Mouse (Mus musculus): Measurements from ENCODE around the gene Pax6. TPM values are rescaled to one million over a fixed set of nuclear protein-coding genes. Genes with fewer than 3 reads are reported as not detected.

Gene Pax6
- polyA plus RNA-seq, 1 experiment = 0.08 TPM

GRCm38 (mm10) chr2:105746896-105747295, 78.2 kb downstream of the Pax6 start:
- H3K27ac ChIP-seq (ENCODE audit: insufficient read depth, low read length) = no peak overlapping the region
- H3K4me1 ChIP-seq (ENCODE audit: control insufficient read depth, insufficient read depth, insufficient read length) = no peaks in the 10 kb centered on the region
- 90% methylated on average over 7 of the region's 7 CpGs for WGBS
- no peaks in the 10 kb centered on the region for H3K36me3 ChIP-seq (ENCODE audit: control insufficient read depth, insufficient read depth, low read length)
- H3K27me3 ChIP-seq (ENCODE audit: control insufficient read depth, insufficient read depth, low read length) = no peaks in the 10 kb centered on the region
- no peak overlapping the region for H3K4me3 ChIP-seq (ENCODE audit: extremely low read depth, insufficient read depth, insufficient read length)
- DNase-seq (ENCODE audit: low read depth in 1 of 2, low spot score in 2 of 2) = no peak
- TF ChIP-seq CTCF (IDR thresholded peaks at IDR 0.05; ENCODE audit: extremely low read depth, insufficient read depth, insufficient read length, insufficient replicate concordance) (no peak), POLR2A (IDR thresholded peaks at IDR 0.05; ENCODE audit: low read depth, low read length) (no peak)

Other genes with a start within 250 kb of the Pax6 start
- 1.9 and 2.9 TPM in 2 replicates for gene Elp4, start 235.7 kb downstream of the Pax6 start, polyA plus RNA-seq (2012; rRNA removed)
- 2.4 and 3.1 TPM in 2 replicates for gene Immp1l, start 235.7 kb downstream of the Pax6 start, polyA plus RNA-seq (2012; rRNA removed)

All from spleen, adult 2 months (tissue).